Mouse (Mus musculus): Measurements from ENCODE around the gene Naxe. TPM values are rescaled to one million over a fixed set of nuclear protein-coding genes. Genes with fewer than 3 reads are reported as not detected.

The Naxe gene
- polyA plus RNA-seq, 2 experiments, result 25.0 to 59.6 TPM

DNA sequence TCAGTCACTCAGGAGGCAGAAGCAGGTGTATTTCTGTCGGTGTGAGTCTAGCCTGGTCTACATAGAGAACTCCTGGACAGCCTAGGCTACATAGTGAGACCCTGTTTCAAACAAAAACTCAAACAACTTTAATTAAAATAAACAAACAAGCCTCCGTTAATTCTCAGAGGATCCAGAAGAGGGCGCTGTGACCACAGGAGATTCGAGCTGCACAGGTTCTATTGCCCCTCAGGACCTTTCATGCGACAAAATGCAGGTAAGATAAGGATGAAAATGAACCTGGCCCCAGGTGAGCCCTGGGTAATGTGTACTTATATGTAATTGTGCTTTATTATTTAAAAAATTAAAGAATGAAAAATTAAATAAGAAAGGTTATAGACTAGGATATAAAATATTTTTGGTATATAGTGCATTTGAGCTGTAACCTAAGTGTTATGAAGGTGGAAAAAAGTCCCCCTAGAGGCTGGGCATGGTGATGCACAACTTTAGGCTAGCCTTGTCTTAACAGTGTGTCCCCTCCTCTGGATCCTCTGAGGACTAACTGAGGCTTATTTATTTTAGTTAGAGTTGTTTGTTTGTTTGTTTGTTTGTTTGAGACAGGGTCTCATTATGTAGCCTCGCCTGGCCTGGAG lies 47.5 kb downstream of the Naxe start:
- Histone ChIP-seq H3K27ac (no peak overlapping the region), H3K36me3 (replicated peaks; ENCODE audit: control insufficient read depth, insufficient read depth, low read depth) (no peaks in the 10 kb centered on the region), H3K4me1 (replicated peaks; ENCODE audit: control insufficient read depth in 2 of 2, insufficient read depth in 2 of 2, low read length in 1 of 2) (no peaks in the 10 kb centered on the region), H3K4me2 (ENCODE audit: low read depth) (no peak overlapping the region), H3K9ac (replicated peaks) (no peak overlapping the region), H3K27me3 (ENCODE audit: control insufficient read depth, insufficient read depth, low read length) (no peaks in the 10 kb centered on the region), H3K9me3 (ENCODE audit: control insufficient read depth, low read length) (no peaks in the 10 kb centered on the region; the same call in 1 of the 2 replicates), H3K4me3 (ENCODE audit: insufficient read depth in 1 of 2, low read depth in 2 of 2, low read length in 2 of 2) (no peak overlapping the region)
- peak; percentile 60 for TF ChIP-seq CTCF (IDR thresholded peaks at IDR 0.05; ENCODE audit: low read depth)
- no peak for TF ChIP-seq EP300 (IDR thresholded peaks at IDR 0.05; ENCODE audit: low read depth)
- no peak for ATAC-seq (ENCODE audit: insufficient read depth)
- peak in 1 of 3 experiments; percentile 20 for DNase-seq (ENCODE audit: low read depth in 3 of 3, low spot score in 3 of 3)
- 2% methylated on average over 6 of the region's 6 CpGs for WGBS (ENCODE audit: insufficient replicate concordance)

Other genes starting within 250 kb of the Naxe start
- gene Pear1, start 234.2 kb downstream of the Naxe start, polyA plus RNA-seq (2012; rRNA removed), result 5.4 and 6.9 TPM in 2 replicates
- 3.8 and 4.5 TPM in 2 replicates for gene Pear1, start 234.2 kb downstream of the Naxe start, polyA plus RNA-seq (2014; fragmentation: Nextera tagmentation; extraction: Ambion mirVana)
- gene Sh2d2a, start 211.7 kb downstream of the Naxe start, polyA plus RNA-seq (2012; rRNA removed), result 0.04 and 0.09 TPM in 2 replicates
- gene Sh2d2a, start 211.7 kb downstream of the Naxe start, polyA plus RNA-seq (2014; fragmentation: Nextera tagmentation; extraction: Ambion mirVana), result 0.10 and 0.13 TPM in 2 replicates
- gene Prcc, start 172.9 kb downstream of the Naxe start, polyA plus RNA-seq (2012; rRNA removed), result 14.8 and 15.4 TPM in 2 replicates
- 5.0 and 6.7 TPM in 2 replicates for gene Prcc, start 172.9 kb downstream of the Naxe start, polyA plus RNA-seq (2014; fragmentation: Nextera tagmentation; extraction: Ambion mirVana)
- gene Hdgf, start 152.2 kb downstream of the Naxe start, polyA plus RNA-seq (2012; rRNA removed), result 108 and 167 TPM in 2 replicates
- 204 and 256 TPM in 2 replicates for gene Hdgf, start 152.2 kb downstream of the Naxe start, polyA plus RNA-seq (2014; fragmentation: Nextera tagmentation; extraction: Ambion mirVana)
- gene Mrpl24, start 139.0 kb downstream of the Naxe start, polyA plus RNA-seq (2012; rRNA removed), result 43.9 and 50.1 TPM in 2 replicates
- 37.9 and 43.4 TPM in 2 replicates for gene Mrpl24, start 139.0 kb downstream of the Naxe start, polyA plus RNA-seq (2014; fragmentation: Nextera tagmentation; extraction: Ambion mirVana)
- 9.3 and 14.8 TPM in 2 replicates for gene Isg20l2, start 128.2 kb downstream of the Naxe start, polyA plus RNA-seq (2012; rRNA removed)
- 9.7 and 11.0 TPM in 2 replicates for gene Isg20l2, start 128.2 kb downstream of the Naxe start, polyA plus RNA-seq (2014; fragmentation: Nextera tagmentation; extraction: Ambion mirVana)
- gene Rrnad1, start 127.8 kb downstream of the Naxe start, polyA plus RNA-seq (2012; rRNA removed), result 8.9 and 9.2 TPM in 2 replicates
- 3.5 and 3.6 TPM in 2 replicates for gene Rrnad1, start 127.8 kb downstream of the Naxe start, polyA plus RNA-seq (2014; fragmentation: Nextera tagmentation; extraction: Ambion mirVana)
- gene Crabp2, start 109.8 kb downstream of the Naxe start, polyA plus RNA-seq (2012; rRNA removed), result 0.17 and 0.23 TPM in 2 replicates
- gene Crabp2, start 109.8 kb downstream of the Naxe start, polyA plus RNA-seq (2014; fragmentation: Nextera tagmentation; extraction: Ambion mirVana), result 0.10 and 0.15 TPM in 2 replicates
- gene Nes, start 87.4 kb downstream of the Naxe start, polyA plus RNA-seq (2012; rRNA removed), result 0.78 and 1.1 TPM in 2 replicates
- 0.80 and 0.83 TPM in 2 replicates for gene Nes, start 87.4 kb downstream of the Naxe start, polyA plus RNA-seq (2014; fragmentation: Nextera tagmentation; extraction: Ambion mirVana)
- 0.08 TPM in 1 of 2 replicates, not detected in the other for gene Bcan, start 58.3 kb downstream of the Naxe start, polyA plus RNA-seq (2012; rRNA removed)
- gene Bcan, start 58.3 kb downstream of the Naxe start, polyA plus RNA-seq (2014; fragmentation: Nextera tagmentation; extraction: Ambion mirVana), result not detected in 2 replicates
- not detected in 2 replicates for gene Hapln2, start 30.9 kb downstream of the Naxe start, polyA plus RNA-seq (2012; rRNA removed)
- gene Hapln2, start 30.9 kb downstream of the Naxe start, polyA plus RNA-seq (2014; fragmentation: Nextera tagmentation; extraction: Ambion mirVana), result not detected in 2 replicates
- gene Gpatch4, start 15.4 kb downstream of the Naxe start, polyA plus RNA-seq (2012; rRNA removed), result 5.4 and 11.5 TPM in 2 replicates
- gene Gpatch4, start 15.4 kb downstream of the Naxe start, polyA plus RNA-seq (2014; fragmentation: Nextera tagmentation; extraction: Ambion mirVana), result 19.0 and 22.2 TPM in 2 replicates
- not detected in 2 replicates for gene Ttc24, start 19.8 kb upstream of the Naxe start, polyA plus RNA-seq (2012; rRNA removed)
- not detected in 2 replicates for gene Ttc24, start 19.8 kb upstream of the Naxe start, polyA plus RNA-seq (2014; fragmentation: Nextera tagmentation; extraction: Ambion mirVana)
- gene Iqgap3, start 23.5 kb upstream of the Naxe start, polyA plus RNA-seq (2012; rRNA removed), result 8.4 and 8.8 TPM in 2 replicates
- gene Iqgap3, start 23.5 kb upstream of the Naxe start, polyA plus RNA-seq (2014; fragmentation: Nextera tagmentation; extraction: Ambion mirVana), result 6.7 and 7.6 TPM in 2 replicates
- 10.3 and 11.1 TPM in 2 replicates for gene Mef2d, start 83.9 kb upstream of the Naxe start, polyA plus RNA-seq (2012; rRNA removed)
- gene Mef2d, start 83.9 kb upstream of the Naxe start, polyA plus RNA-seq (2014; fragmentation: Nextera tagmentation; extraction: Ambion mirVana), result 6.4 and 7.5 TPM in 2 replicates
- gene Rhbg, start 196.2 kb upstream of the Naxe start, polyA plus RNA-seq (2012; rRNA removed), result 5.6 and 7.8 TPM in 2 replicates
- gene Rhbg, start 196.2 kb upstream of the Naxe start, polyA plus RNA-seq (2014; fragmentation: Nextera tagmentation; extraction: Ambion mirVana), result 7.6 and 8.0 TPM in 2 replicates
- not detected in 2 replicates for gene Gm38392, start 228.7 kb upstream of the Naxe start, polyA plus RNA-seq (2012; rRNA removed)
- gene Gm38392, start 228.7 kb upstream of the Naxe start, polyA plus RNA-seq (2014; fragmentation: Nextera tagmentation; extraction: Ambion mirVana), result not detected in 2 replicates
- 2.3 and 2.5 TPM in 2 replicates for gene Tsacc, start 238.5 kb upstream of the Naxe start, polyA plus RNA-seq (2012; rRNA removed)
- gene Tsacc, start 238.5 kb upstream of the Naxe start, polyA plus RNA-seq (2014; fragmentation: Nextera tagmentation; extraction: Ambion mirVana), result 3.7 and 4.6 TPM in 2 replicates
- gene Cct3, start 238.6 kb upstream of the Naxe start, polyA plus RNA-seq (2012; rRNA removed), result 121 and 179 TPM in 2 replicates
- gene Cct3, start 238.6 kb upstream of the Naxe start, polyA plus RNA-seq (2014; fragmentation: Nextera tagmentation; extraction: Ambion mirVana), result 269 and 292 TPM in 2 replicates

Measured in liver, embryonic 14.5 days (tissue).